Mouse (Mus musculus) left cerebral cortex, postnatal 10 days (tissue): ENCODE results near the gene Usf3. TPM values are rescaled to one million over a fixed set of nuclear protein-coding genes. Genes with fewer than 3 reads are reported as not detected.

Experiments used
- DNase-seq, 2 experiments: peaks; one replicate each; pipeline ENCODE4 v3.0.0; 2021 to 2022; ENCODE audit warnings: low spot score in 2 of 2, mixed read lengths in 1 of 2; ENCODE audit errors: extremely low spot score in 1 of 2
- intact Hi-C: fragments of 180-260 bp; cut with DNase I; formaldehyde crosslinking; loops from one replicate; pipeline ENCODE4 v1.15.1; 2025
- total RNA-seq, 2 experiments: library from RNA; stranded (reverse); gene quantifications; 2 replicates each; pipeline ENCODE4 v1.2.3; 2021

The Usf3 gene
- 10 to 100 TPM; 32.6 to 33.5 TPM for total RNA-seq

DNA sequence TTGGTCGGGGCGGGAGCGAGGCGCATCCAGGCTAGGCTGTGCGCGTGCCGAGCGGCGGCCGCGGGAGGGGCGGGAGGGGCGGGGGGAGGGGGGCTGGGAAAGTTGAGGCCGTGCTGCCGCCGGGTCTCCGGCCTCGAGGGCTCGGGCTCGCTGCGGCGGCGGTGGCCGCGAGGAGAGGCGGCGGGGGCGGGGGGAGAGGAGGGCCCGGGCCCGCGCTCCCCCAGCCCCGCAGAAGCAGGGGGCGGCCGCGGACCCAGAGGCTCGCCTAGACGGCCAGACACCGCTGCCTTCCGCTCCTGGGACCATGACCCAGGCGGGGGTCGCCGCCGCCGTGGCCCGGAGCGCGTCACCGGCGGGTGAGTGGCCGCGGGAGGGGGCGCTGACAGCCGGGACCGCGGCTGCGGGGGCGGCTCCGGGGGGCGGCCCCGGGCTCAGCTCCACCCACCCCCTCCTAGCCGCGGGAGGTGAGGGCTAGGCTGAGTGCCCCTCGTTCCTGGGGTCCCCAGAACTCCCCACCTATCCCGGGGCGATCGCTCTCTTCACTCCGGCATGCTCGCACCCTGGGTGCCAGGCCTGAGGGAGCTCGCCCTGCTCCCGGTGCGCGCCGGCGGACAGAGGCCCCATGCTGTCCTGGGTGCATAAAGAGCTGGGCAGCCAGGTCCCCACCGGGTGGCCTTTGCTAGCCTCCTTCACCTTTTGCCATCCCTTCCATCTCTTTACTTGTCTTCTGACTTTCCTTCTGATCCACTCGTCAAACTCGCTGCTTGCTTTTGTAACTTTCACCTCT is at the start of gene Usf3:
Usf3 (plus strand) TSS at position 92 of the 787 bp plus-strand sequence.
- intact Hi-C loops: no loop called here
- DNase-seq: peak; percentile 22 to 74

DNA sequence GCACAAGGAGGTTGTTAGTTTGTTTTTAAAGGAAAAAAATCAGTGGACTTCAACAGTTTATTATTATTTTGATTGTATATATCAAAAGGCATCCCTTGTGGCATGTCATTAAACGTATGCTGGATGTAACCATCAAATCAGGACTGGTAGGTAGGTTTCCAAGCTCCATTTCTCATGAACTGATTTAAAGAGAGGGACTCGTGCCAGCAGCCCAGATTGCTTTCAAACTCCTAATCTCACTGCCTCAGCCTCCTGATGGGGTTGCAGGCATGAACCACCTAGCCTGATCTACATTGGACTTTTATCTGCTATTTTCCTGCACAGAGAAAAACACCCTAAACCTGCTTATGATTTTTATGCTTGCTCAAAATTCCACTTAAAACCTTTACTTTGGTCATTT is 49.3 kb upstream of the Usf3 start:
- intact Hi-C loops: no loop called here
- DNase-seq: no peak

DNA sequence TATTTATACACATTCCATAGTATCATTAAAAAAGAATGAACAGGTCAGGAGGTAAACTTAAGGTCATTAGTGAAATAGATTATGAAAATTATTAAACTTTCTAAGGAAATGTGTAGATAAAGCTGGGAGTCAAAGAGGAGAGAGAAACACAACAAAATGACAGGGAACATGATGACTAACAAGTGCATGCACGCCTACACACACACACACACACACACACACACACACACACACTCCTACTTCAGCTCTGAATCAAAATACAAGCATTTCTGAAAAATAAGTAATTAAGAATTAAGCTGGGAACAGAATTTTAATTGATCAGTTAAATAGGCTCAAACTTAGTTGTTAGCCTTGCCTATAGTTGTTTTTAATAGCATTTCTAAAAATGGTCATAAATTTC is 48.3 kb upstream of the Usf3 start:
- DNase-seq: no peak

DNA sequence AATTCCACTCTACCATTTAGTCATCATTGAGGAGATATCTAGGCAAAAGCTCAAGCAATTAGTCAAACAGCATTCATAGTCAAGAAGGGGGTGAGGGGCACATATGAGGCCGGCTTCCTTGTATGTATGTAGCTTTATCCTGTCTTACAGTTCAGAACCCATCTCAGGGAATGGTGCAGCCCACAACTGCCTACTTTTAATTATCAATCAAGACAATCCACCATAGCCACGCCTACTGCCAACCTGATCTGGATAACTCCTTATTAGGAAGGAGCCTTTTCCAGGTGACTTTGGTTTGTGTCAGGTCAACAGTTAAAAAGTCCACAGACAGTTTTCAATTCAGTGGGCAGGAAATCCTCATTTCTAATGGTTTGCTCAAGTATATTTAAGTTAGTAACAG is 47.6 kb upstream of the Usf3 start:
- intact Hi-C loops: no loop called here
- no peak for DNase-seq

More for the DNA sequence above, 48.3 kb upstream of the Usf3 start:
- intact Hi-C loops: no loop called here

DNA sequence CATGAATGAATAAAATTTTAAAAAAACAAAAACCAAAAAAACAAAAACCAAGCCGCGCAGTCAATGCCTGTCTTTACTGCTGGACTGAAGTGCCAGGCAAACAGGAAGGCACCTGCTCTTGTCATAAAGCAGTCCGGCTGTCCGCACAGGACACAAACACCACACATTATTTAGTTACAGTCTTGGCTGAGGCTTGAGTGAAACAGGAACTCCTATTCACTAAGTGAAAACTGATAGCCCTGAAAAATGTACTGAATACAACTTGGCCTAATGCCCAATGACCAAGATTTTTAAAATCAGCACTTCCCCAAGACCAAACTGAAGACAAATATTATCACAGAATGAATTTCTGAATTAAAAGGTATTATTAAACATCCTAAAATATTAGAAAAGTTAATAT is 46.6 kb upstream of the Usf3 start:
- no peak for DNase-seq
- intact Hi-C loops: no loop called here

DNA sequence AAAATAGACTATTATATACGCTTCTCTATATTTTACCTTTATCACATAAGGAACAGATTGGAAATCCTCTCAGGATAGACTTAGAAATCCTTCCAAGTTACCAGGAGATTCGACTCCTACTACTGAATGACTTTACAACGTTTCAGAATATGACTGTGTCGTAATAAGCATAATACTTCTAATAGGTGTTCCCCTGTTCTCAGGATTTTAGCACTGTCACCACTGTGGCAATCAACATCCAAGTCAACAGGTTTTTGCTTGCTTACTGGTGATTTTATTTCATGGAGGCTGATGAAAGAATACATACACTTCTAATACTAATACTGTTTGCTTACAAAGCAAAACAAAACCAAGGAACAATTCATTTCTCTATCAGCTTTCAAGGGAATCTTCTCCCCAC is 40.7 kb upstream of the Usf3 start:
- no peak for DNase-seq
- intact Hi-C loops: no loop called here

DNA sequence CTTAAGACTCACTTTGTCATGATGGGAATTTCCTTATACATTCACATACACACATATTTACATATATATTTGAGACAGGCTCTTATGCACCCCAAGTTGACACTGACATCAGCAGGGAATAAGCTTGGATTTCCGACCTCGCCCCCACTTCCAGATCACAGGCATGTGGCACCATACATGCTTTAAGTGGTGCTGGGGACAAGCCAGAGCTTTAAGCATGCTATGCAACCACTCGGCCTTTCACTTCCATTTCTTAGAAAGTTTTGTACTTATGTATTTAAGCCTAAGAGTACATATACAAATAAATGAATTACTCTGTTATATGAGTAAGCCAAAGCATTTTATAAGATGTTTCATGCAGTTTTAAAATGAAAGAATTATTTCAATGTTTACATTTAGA is 39.9 kb upstream of the Usf3 start:
- no peak for DNase-seq
- intact Hi-C loops: no loop called here

DNA sequence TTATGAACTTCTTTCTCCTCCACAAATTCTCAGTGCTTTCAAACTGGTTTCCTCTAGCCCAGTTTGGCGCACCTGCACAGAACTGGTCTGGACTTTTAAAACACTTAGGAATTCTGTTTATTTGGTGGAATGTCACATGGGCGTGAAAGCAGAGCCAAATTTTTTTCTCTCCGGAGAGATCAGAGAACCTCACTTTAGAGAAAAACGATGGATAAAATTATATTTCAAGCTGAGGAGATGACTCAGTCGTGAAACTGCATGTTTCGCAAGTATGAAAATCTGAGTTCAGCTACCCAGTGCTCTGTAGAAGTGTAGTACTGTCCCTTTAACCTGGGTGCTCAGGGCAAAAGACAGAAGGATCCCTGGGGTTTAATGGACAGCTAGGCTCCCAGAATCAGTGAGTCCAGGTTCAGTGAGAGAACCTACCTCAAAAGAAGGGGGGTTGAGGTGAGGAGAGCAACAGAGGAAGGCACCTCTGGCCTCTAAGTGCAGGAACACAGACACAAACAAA is 36.5 kb upstream of the Usf3 start:
- intact Hi-C loops: no loop called here
- DNase-seq: no peak

DNA sequence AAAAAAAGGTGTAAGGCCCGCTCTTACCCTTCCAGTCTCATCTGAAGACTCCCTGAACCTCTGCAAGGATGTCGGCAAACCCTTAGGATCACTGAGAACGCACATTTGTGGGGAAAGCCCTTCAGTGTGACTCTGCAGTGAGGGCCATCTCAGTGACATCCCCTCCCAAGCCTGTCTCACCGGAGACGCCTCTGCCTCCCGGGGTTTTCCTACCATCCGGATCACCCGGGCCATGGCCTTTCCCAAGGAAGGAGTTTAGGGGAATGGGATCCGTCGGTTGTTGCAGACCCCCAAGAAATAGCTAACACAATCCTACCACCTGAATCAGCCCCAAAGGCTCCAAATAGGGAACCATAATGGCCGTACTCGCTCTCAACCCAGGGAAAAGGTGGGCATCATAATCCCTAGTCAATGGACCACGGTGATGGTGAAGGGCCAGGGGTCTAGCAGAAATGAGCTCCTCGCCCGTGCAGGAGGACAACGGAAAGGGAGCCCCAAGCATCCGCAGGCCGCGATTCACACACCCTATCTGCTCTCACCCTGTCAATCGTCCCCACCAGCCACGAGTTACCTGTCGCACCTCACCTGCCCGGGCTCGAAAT is 34.6 kb upstream of the Usf3 start:
- DNase-seq: peak in 1 of 2 experiments; percentile 37
- intact Hi-C loops: no loop called here

DNA sequence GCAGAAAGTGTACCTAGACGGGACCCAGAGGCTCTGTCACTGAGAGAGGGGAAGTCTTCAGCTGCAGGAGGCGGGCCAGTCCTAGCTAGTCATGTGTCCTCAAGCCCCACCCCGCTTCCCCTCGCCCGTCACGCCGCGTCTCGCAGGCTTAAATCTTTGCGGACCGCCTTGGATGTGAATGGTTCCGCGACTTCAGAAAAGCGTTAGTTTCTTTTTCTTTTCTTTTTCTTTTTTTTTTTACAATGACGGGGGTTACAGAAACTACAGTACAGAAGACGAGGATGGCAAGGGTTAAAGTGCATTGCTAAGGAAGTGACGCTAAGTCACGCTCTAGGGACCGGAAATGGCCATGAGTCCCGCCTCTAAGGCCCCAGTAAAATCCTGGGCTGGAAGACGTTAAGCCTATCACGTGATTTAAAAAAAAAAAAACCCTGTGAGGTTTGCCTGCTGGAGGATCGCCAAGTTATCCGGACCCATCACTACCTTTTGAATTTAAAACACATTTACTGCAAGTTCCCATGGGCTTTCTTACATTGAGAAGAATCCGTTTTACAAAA is 34.0 kb upstream of the Usf3 start:
- peak; percentile 92 to 94 for DNase-seq
- intact Hi-C loops: no loop called here

DNA sequence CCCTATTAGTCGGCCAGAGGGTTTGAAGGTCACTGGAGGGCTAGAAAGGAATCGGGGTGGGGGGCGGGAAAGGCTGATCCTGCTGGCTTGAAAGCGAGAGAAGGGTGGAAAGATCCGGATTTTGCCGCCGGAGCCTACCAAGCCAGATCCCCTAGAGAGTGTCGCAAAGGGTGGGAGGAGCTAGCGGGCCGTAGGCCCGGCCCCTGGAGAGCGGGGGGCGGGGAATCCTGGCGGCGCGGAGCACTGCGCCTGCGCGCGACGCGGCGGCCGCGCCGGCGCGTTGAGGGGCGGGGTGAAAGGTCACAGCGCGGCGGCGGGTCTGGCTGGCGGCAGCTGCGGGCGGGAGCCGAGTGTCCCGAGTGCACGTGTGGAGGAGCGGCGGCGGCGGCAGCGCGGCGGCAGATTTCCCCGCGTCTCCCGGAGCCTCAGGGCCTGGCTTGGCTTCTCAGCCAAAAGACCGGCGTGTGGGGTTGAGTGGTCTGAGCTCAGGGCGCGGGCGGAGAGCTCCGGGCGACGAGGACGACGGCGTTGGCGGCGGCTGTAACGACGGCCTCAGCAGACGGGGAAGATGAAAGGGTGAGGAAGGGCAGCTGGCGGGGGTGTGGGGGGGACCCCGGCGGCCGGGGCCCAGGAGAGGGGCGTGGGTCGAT is 33.4 kb upstream of the Usf3 start, which contains the start of the genes Atp6v1a and Naa50:
Atp6v1a (minus strand) TSS at position 170 of the 650 bp plus-strand sequence.
Naa50 (plus strand) TSS at position 295 of the 650 bp plus-strand sequence.
- intact Hi-C loops: no loop called here
- DNase-seq: peak; percentile 90 to 94

DNA sequence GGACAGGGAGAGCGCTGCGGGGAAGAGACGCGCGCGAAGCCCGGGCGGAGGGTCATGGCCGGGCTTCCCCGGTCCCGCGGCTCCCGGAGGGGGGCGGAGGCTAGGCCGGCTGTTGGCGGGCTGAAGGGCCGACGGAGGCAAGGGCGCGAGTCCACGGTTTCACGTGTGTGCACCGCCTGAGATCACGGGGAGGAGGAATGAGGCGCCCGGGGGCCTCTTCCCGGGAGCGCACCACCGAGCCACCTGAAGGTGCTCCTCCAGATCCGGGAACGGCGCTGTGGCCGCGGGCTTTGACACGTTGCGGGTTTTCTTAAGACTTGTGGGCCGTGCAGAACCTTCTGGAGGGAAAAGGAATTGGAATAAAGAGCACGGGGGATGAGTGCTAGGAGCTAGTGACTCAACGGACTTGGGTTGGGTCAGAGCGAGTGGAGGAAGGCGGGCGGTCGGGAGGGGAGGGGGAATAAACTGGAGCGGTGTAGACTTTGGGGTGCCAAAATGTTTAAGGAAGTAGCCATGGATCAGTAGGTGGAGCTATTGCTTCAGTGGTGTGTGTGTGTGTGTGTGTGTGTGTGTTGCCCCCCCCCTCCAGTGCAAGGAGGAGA is 32.8 kb upstream of the Usf3 start:
- peak; percentile 71 to 86 for DNase-seq
- intact Hi-C loops: no loop called here

DNA sequence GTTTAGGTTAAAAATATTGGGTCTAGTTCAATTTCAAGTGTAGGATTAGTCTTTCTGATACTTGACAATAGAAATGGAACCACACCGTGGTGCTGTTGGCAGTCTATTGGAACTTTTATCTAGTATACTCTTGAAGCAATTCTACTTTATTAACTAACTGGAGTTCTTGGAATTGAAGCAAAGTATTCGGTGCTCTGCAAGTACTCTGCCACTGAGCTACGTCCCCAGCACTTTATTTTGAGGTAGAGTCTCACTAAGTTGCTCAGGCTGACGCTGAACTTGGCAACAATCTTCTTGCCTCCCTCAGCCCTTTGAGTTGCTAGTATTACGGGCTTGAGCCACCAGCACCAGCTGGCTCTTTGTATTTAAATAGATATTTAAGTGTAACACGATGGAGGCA is 31.6 kb upstream of the Usf3 start:
- peak in 1 of 2 experiments; percentile 18 for DNase-seq
- intact Hi-C loops: no loop called here

DNA sequence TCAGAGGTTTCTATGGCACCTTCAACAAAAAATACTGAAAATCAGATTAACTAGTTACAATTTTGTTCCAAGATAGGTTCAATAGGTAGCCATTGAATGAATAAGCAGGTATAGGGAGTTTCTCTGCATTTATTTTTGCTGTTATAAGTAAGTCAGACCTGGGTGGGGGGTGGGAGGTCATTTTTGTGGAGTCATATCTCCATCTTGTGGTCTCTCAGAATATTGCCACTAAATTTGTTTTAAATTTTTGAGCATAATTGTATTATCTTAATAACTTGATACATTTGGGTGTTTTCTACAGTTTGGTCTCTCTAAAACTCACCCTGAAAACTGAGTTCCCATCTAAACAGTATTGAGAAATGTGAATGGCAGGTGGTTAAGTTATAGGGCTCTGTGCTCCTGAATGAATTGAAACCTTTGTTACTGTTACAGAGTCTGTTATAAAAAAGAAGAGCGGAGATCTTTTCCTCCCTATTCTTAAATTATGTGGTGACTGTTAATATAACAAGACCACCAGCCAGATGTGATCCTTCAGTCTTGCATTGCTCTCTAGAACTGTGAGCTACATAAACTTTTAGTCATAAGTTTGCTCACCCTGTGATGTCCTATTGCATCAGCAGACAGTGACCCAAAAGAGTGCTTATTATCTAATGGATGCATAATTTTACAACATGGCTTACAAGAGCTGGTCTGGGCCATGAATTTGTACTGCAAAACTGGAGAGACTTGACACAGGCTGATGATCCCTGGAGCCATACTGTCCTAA is 23.9 kb upstream of the Usf3 start:
- intact Hi-C loops: no loop called here
- DNase-seq: no peak

DNA sequence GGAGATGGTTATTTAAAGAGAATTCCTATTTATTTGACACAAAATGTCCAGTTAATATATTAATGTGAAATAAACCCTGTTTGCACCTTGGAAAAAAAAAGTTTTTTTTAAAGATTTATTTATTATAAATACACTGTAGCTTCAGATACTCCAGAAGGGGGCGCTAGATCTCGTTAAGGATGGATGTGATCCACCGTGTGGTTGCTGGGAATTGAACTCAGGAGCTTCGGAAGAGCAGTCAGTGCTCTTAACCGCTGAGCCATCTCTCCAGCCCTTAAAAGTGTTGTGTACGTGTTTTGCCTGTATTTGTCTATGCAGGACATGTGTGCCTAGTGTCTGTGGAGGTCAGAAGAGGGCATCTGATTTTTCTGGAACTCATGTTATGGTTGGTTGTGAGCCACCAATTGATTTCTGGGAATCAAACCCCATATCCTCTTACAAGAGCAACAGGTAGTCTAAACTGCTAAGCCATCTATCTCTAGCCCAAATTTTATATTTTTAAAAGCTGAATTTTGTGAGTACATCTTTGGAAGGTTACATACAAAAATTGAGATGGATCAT is 18.5 kb upstream of the Usf3 start:
- intact Hi-C loops: no loop called here
- DNase-seq: no peak

DNA sequence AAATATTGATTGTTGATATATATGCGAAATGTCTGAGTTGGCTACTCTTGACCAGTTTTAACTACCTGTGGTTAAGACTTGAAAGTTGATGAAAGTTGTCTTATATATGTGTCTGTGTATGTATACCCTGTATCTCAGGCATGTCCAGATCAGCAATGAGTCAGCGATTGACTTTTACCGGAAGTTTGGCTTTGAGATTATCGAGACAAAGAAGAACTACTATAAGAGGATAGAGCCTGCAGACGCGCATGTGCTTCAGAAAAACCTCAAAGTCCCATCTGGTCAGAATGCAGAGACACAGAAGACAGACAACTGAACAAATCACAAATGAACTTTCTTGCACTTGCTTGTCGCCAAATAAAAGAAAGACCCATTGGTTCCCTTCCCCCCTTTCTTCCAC is 13.7 kb upstream of the Usf3 start:
- no peak for DNase-seq
- intact Hi-C loops: no loop called here

DNA sequence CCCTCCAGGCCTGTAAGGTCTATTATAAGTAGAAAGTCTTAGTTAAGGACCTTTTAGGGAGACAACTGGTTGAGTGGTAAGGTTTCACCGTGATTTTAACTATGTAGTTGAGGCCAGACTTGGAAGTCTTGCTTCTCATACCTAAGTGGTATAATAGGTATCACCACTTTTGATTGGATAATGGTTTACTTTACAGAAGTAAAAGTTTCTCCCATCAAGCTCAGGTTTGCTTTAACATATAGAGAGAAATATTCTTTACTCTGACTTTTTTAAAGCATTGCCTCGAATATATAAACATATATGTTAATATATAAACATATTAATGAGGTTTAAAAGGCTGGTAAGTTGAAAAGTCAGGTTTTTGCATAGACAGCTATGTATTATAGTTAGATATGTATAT is 9.2 kb upstream of the Usf3 start:
- no peak for DNase-seq

DNA sequence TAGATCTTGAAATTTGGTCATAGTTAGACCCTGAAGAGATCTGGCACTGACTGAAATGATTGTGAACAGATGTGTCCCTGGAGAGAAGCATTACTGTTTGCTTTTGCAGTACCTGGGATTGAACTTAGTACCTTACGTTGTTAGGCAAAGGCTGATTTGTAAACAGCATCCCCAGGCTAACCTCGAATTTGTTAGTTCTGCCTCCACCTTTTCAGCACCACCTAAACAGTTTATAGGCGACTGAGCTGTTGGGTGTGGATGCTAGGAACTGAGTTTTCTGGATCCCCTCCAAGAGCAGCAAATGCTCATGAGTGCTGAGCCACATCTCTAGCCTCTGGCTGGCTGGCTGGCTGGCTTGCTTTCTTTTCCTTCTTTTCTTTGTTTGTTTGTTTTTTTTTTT is 7.9 kb upstream of the Usf3 start:
- DNase-seq: no peak
- intact Hi-C loops: no loop called here

More for the DNA sequence above, 9.2 kb upstream of the Usf3 start:
- intact Hi-C loops: no loop called here
